Mouse (Mus musculus) adrenal gland, adult 2 months (tissue): ENCODE results near the gene D1Pas1. TPM values are rescaled to one million over a fixed set of nuclear protein-coding genes. Genes with fewer than 3 reads are reported as not detected.

Experiments used
- DNase-seq: peaks from one replicate; pipeline ENCODE4 v3.0.0; 2021
- long read RNA-seq: library from polyadenylated mRNA; stranded (forward); transcript quantifications from one replicate; pipeline ENCODE4 v2.0.0, GENCODE M21; 2021
- polyA plus RNA-seq: library from polyadenylated mRNA; depleted of rRNA; stranded (reverse); fragments of >200 nt; gene quantifications from 2 replicates; pipeline ENCODE4 v1.2.3, GENCODE M21; 2012; rRNA removed
- total RNA-seq, 2 experiments: library from RNA; stranded (reverse); gene quantifications; 2 replicates each; pipeline ENCODE4 v1.2.3; 2021

Gene D1Pas1
- under 1 TPM in 1 of 2 experiments, not detected in 1; 0.09 TPM for total RNA-seq
- polyA plus RNA-seq = not detected in 2 replicates
- long read RNA-seq = 0 reads

GRCm38 (mm10) chr1:186967201-186967812, at the start of gene D1Pas1:
Gene D1Pas1, plus strand, starts transcription at chr1:186967416.
- DNase-seq = no peak

- DNase-seq = no peak
Measured at GRCm38 (mm10) chr1:186922489-186923370, 44.5 kb upstream of the D1Pas1 start.

GRCm38 (mm10) chr1:186924027-186924426, 43.2 kb upstream of the D1Pas1 start:
- DNase-seq = no peak

- DNase-seq = no peak
Measured at GRCm38 (mm10) chr1:186925411-186925810, 41.8 kb upstream of the D1Pas1 start.

- peak; percentile 41 for DNase-seq
Measured at GRCm38 (mm10) chr1:186926316-186926949, 40.8 kb upstream of the D1Pas1 start.

GRCm38 (mm10) chr1:186926950-186927316, 40.3 kb upstream of the D1Pas1 start:
- no peak for DNase-seq

- DNase-seq = no peak
Measured at GRCm38 (mm10) chr1:186927494-186927893, 39.7 kb upstream of the D1Pas1 start.

GRCm38 (mm10) chr1:186930160-186930887, 36.9 kb upstream of the D1Pas1 start:
- peak; percentile 82 for DNase-seq

- peak; percentile 55 for DNase-seq
Measured at GRCm38 (mm10) chr1:186930888-186931233, 36.4 kb upstream of the D1Pas1 start.

- no peak for DNase-seq
Measured at GRCm38 (mm10) chr1:186934205-186934604, 33.0 kb upstream of the D1Pas1 start.

- no peak for DNase-seq
Measured at GRCm38 (mm10) chr1:186952381-186952780, 14.8 kb upstream of the D1Pas1 start.

GRCm38 (mm10) chr1:186954591-186954990, 12.6 kb upstream of the D1Pas1 start:
- DNase-seq = no peak

GRCm38 (mm10) chr1:186959380-186959779, 7.8 kb upstream of the D1Pas1 start:
- peak; percentile 49 for DNase-seq

GRCm38 (mm10) chr1:186964143-186964875, 2.9 kb upstream of the D1Pas1 start:
- no peak for DNase-seq

- DNase-seq = no peak
Measured at GRCm38 (mm10) chr1:186967926-186968325, 710 bp downstream of the D1Pas1 start.

GRCm38 (mm10) chr1:186976937-186977540, 9.8 kb downstream of the D1Pas1 start:
- no peak for DNase-seq

- DNase-seq = no peak
Measured at GRCm38 (mm10) chr1:186977801-186978200, 10.6 kb downstream of the D1Pas1 start.

- DNase-seq = no peak
Measured at GRCm38 (mm10) chr1:186979465-186979864, 12.2 kb downstream of the D1Pas1 start.

- DNase-seq = no peak
Measured at GRCm38 (mm10) chr1:186980503-186980902, 13.3 kb downstream of the D1Pas1 start.

GRCm38 (mm10) chr1:186985131-186985530, 17.9 kb downstream of the D1Pas1 start:
- DNase-seq = no peak

- DNase-seq = no peak
Measured at GRCm38 (mm10) chr1:186986086-186986485, 18.9 kb downstream of the D1Pas1 start.
